In genomic region chr3:85550312-85550711, GRCm38 (mm10) we compare ENCODE assay signal across 33 mouse cellular contexts. TPM values are rescaled to one million over a fixed set of nuclear protein-coding genes. Genes with fewer than 3 reads are reported as not detected.
DNase-seq lines count a peak whose midpoint lies in the region; ATAC-seq lines count a peak whose summit lies in the region.
"Had no signal": no experiment of that assay in that cellular context is flagged by ENCODE, and none has a peak within 500 bp of the region (broad histone marks: within the 10 kb centered on the region; RNA-seq: fewer than 3 reads in every experiment).

No protein-coding gene starts in this region.

- H3K27ac ChIP-seq in heart, embryonic 15.5 days = peak overlapping the region; percentile 78; the same call in 1 of the 2 replicates
- H3K27ac ChIP-seq in heart, embryonic 11.5 days (ENCODE audit: low read depth, low read length) = no peak overlapping the region
- no peak overlapping the region for H3K27ac ChIP-seq in limb, embryonic 11.5 days (replicated peaks; ENCODE audit: low read depth, low read length)
- no peak overlapping the region for H3K27ac ChIP-seq in limb, embryonic 10.5 days
- H3K27ac ChIP-seq: embryonic facial prominence, embryonic 15.5 days; gastrocnemius, adult 2 months; hindbrain, embryonic 13.5 days; liver, embryonic 13.5 days; midbrain, embryonic 12.5 days; neural tube, embryonic 12.5 days; stomach, postnatal 0 days had no signal

- H3K27me3 ChIP-seq in heart, embryonic 15.5 days = no peaks in the 10 kb centered on the region
- no peaks in the 10 kb centered on the region for H3K27me3 ChIP-seq in heart, embryonic 11.5 days (ENCODE audit: control insufficient read depth, insufficient read depth, low read length)
- no peaks in the 10 kb centered on the region for H3K27me3 ChIP-seq in limb, embryonic 11.5 days (ENCODE audit: control insufficient read depth, insufficient read depth, low read length)
- H3K27me3 ChIP-seq in limb, embryonic 10.5 days (ENCODE audit: low read depth, poor library complexity, severe bottlenecking) = no peaks in the 10 kb centered on the region
- H3K27me3 ChIP-seq: embryonic facial prominence, embryonic 15.5 days; heart, embryonic 13.5 days; liver, embryonic 13.5 days; megakaryocyte, embryonic 14.5 days; midbrain, embryonic 12.5 days; neural tube, embryonic 12.5 days had no signal

- peak; percentile 19 for DNase-seq in limb, embryonic 11.5 days (ENCODE audit: low spot score)
- no peak for DNase-seq in limb, embryonic 10.5 days (ENCODE audit: low spot score)
- peak; percentile 31 for DNase-seq in NIH3T3 (ENCODE audit: low read depth)
- DNase-seq in fat pad, adult 2 months (ENCODE audit: extremely low read depth, low read depth, low spot score) = peak; percentile 57
- no peak for DNase-seq in left cerebral cortex, postnatal 36 days (ENCODE audit: low spot score in 2 of 2)
- DNase-seq: adrenal gland, adult 2 months; adrenal gland, postnatal 36 days; cerebellum, adult 18-20 months; cerebellum, postnatal 10 days; gastrocnemius, adult 2 months; gastrocnemius, postnatal 36 days; kidney, postnatal 4 days; left cerebral cortex, postnatal 4 days; liver, embryonic 13.5 days; lung, adult 2 months; lung, postnatal 14 days; right cerebral cortex, adult 18-20 months; right cerebral cortex, postnatal 4 days; thymus, adult 18-20 months; thymus, postnatal 36 days had no signal

- no peak overlapping the region for H3K4me2 ChIP-seq in heart, embryonic 15.5 days
- no peak overlapping the region for H3K4me2 ChIP-seq in heart, embryonic 11.5 days
- H3K4me2 ChIP-seq in limb, embryonic 11.5 days (ENCODE audit: low read depth, severe bottlenecking) = no peak overlapping the region
- H3K4me2 ChIP-seq: embryonic facial prominence, embryonic 15.5 days; heart, embryonic 13.5 days; hindbrain, embryonic 13.5 days; liver, embryonic 13.5 days; midbrain, embryonic 12.5 days; neural tube, embryonic 12.5 days had no signal

- peaks cover 26% of the 10 kb centered on the region for H3K4me1 ChIP-seq in heart, embryonic 15.5 days (replicated peaks)
- H3K4me1 ChIP-seq in heart, embryonic 11.5 days (ENCODE audit: control insufficient read depth, insufficient read depth, low read length) = peaks cover 26% of the 10 kb centered on the region
- H3K4me1 ChIP-seq in limb, embryonic 11.5 days (ENCODE audit: control insufficient read depth, insufficient read depth, low read length) = no peaks in the 10 kb centered on the region
- H3K4me1 ChIP-seq in limb, embryonic 10.5 days = peaks cover 14% of the 10 kb centered on the region
- H3K4me1 ChIP-seq: embryonic facial prominence, embryonic 15.5 days; liver, embryonic 13.5 days; neural tube, embryonic 12.5 days had no signal

- intact Hi-C loops in left cerebral cortex, postnatal 36 days (cut with DNase I) = loop anchor here (10.0 kb wide), 1 partner anchor 176 kb away; no protein-coding TSS in a partner anchor

- no peaks in the 10 kb centered on the region for H3K9me3 ChIP-seq in heart, embryonic 15.5 days (replicated peaks)
- no peaks in the 10 kb centered on the region for H3K9me3 ChIP-seq in heart, embryonic 11.5 days (replicated peaks; ENCODE audit: control insufficient read depth, low read length)
- no peaks in the 10 kb centered on the region for H3K9me3 ChIP-seq in limb, embryonic 11.5 days (ENCODE audit: control insufficient read depth, low read length)
- no peaks in the 10 kb centered on the region for H3K9me3 ChIP-seq in limb, embryonic 10.5 days (replicated peaks)
- H3K9me3 ChIP-seq: embryonic facial prominence, embryonic 15.5 days; liver, embryonic 13.5 days; midbrain, embryonic 12.5 days; neural tube, embryonic 12.5 days had no signal

- H3K9ac ChIP-seq in heart, embryonic 15.5 days = no peak overlapping the region
- no peak overlapping the region for H3K9ac ChIP-seq in heart, embryonic 11.5 days (ENCODE audit: low read depth, low read length)
- no peak overlapping the region for H3K9ac ChIP-seq in limb, embryonic 11.5 days (ENCODE audit: low read length)
- H3K9ac ChIP-seq: embryonic facial prominence, embryonic 15.5 days; heart, embryonic 13.5 days; hindbrain, embryonic 13.5 days; liver, embryonic 13.5 days; midbrain, embryonic 12.5 days; neural tube, embryonic 12.5 days had no signal

- 67% methylated on average over 4 of the region's 4 CpGs for WGBS in heart, embryonic 15.5 days
- 80% methylated on average over 4 of the region's 4 CpGs for WGBS in heart, embryonic 11.5 days (ENCODE audit: insufficient replicate concordance)
- 65% methylated on average over 4 of the region's 4 CpGs for WGBS in limb, embryonic 11.5 days
- WGBS in limb, embryonic 10.5 days = 86% methylated on average over 4 of the region's 4 CpGs

- no peaks in the 10 kb centered on the region for H3K36me3 ChIP-seq in heart, embryonic 15.5 days
- H3K36me3 ChIP-seq in heart, embryonic 11.5 days (ENCODE audit: control insufficient read depth, insufficient read depth, low read length) = no peaks in the 10 kb centered on the region
- H3K36me3 ChIP-seq in limb, embryonic 11.5 days (ENCODE audit: control insufficient read depth, insufficient read depth, low read length) = no peaks in the 10 kb centered on the region
- H3K36me3 ChIP-seq in limb, embryonic 10.5 days = no peaks in the 10 kb centered on the region
- H3K36me3 ChIP-seq: embryonic facial prominence, embryonic 15.5 days; heart, embryonic 13.5 days; hindbrain, embryonic 13.5 days; liver, embryonic 13.5 days; midbrain, embryonic 12.5 days; neural tube, embryonic 12.5 days had no signal

- ATAC-seq in heart, embryonic 15.5 days (replicated peaks; ENCODE audit: insufficient number of reproducible peaks, insufficient read depth, low FRiP score, low read depth) = no peak
- no peak for ATAC-seq in heart, embryonic 11.5 days (replicated peaks; ENCODE audit: insufficient number of reproducible peaks, low FRiP score, low TSS enrichment)
- ATAC-seq in limb, embryonic 11.5 days (ENCODE audit: insufficient number of reproducible peaks, low FRiP score, low TSS enrichment, low read depth) = no peak
- ATAC-seq: CD4-positive, CD25-positive, alpha-beta regulatory T cell, adult 4 months; forebrain, embryonic 14.5 days; intestine, postnatal 0 days had no signal

- H3K4me3 ChIP-seq in heart, embryonic 15.5 days = no peak overlapping the region
- no peak overlapping the region for H3K4me3 ChIP-seq in heart, embryonic 11.5 days (ENCODE audit: low read depth, low read length)
- H3K4me3 ChIP-seq in limb, embryonic 11.5 days (ENCODE audit: low read depth, low read length) = no peak overlapping the region
- no peak overlapping the region for H3K4me3 ChIP-seq in limb, embryonic 10.5 days
- H3K4me3 ChIP-seq: embryonic facial prominence, embryonic 15.5 days; gastrocnemius, adult 2 months; heart, embryonic 13.5 days; hindbrain, embryonic 13.5 days; liver, embryonic 13.5 days; megakaryocyte, embryonic 14.5 days; midbrain, embryonic 12.5 days; myocyte; neural tube, embryonic 12.5 days had no signal

RNA-seq across cellular contexts. Expression of gene Gatb, which starts 23.6 kb away (rescaled TPM):
- 35.3 and 37.6 TPM in 2 replicates for polyA plus RNA-seq in heart, embryonic 15.5 days (2015; fragmentation: Nextera tagmentation; extraction: Ambion mirVana)
- 34.4 and 38.3 TPM in 2 replicates for polyA plus RNA-seq in heart, embryonic 11.5 days (2014; fragmentation: Nextera tagmentation; extraction: Ambion mirVana)
- polyA plus RNA-seq in limb, embryonic 11.5 days (2014; fragmentation: Nextera tagmentation; extraction: Ambion mirVana) = 27.7 and 28.1 TPM in 2 replicates
- 26.5 and 29.5 TPM in 2 replicates for polyA plus RNA-seq in limb, embryonic 10.5 days (2016; fragmentation: Nextera tagmentation; extraction: Ambion mirVana)
- 10 to 100 TPM; 21.9 to 23.5 TPM for total RNA-seq in left cerebral cortex, postnatal 36 days (2021)

Comparison
In these comparisons a context has a peak if more than half of its experiments do, and no peak if none do; other contexts are left out.
1. DNase-seq: peak in limb, embryonic 11.5 days (single experiment), NIH3T3 (single experiment) and fat pad, adult 2 months (single experiment); none in limb, embryonic 10.5 days (single experiment) and left cerebral cortex, postnatal 36 days (0 of 2).